Mouse (Mus musculus) lung, adult 2 months (tissue): ENCODE data around the gene Slco3a1.

ENCODE experiments used
- CTCF ChIP-seq: fragments of 200-500 bp; IDR thresholded peaks from 2 replicates; pipeline ENCODE4 v1.5.1; 2011; ENCODE audit warnings: mild to moderate bottlenecking, low read length, control low read depth; ENCODE audit not compliant: insufficient read depth
- POLR2A ChIP-seq: fragments of 200-500 bp; IDR thresholded peaks from 2 replicates; pipeline ENCODE4 v1.6.1; 2011; ENCODE audit warnings: low read depth, mild to moderate bottlenecking, control low read depth, low read length, borderline replicate concordance; ENCODE audit errors: extremely low read depth

DNA sequence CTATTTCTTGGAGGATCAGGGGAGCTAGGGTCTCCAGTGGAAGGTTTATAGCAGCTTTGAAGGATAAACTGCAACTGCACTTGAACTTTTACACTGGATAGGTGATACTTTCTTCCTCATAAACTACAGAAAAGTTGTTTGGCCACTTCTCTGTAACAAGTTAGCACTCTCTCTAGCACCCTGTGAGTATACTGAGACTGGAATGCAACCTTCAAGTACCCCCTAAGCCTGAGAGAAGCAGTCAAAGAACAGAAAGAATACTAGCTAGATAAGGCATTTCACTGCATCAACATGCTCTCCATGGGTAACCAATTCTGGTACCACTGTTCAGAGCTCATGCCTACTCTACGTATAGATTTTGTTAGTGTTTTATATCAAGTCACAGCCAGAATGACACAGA, 128.6 kb downstream of the Slco3a1 start:
- TF ChIP-seq POLR2A (no peak), CTCF (no peak)
